Mouse (Mus musculus): ENCODE measurements around the gene Nudt14. TPM values are rescaled to one million over a fixed set of nuclear protein-coding genes. Genes with fewer than 3 reads are reported as not detected.

Gene Nudt14
- 10 to 100 TPM; 12.5 to 16.7 TPM for total RNA-seq (2021)

GRCm38 (mm10) chr12:112941776-112942713 lies at the start of gene Nudt14:
Gene Nudt14 (minus strand): TSS chr12:112942124.
- intact Hi-C loops (cut with DNase I): no loop called here
- peak; percentile 68 for DNase-seq

GRCm38 (mm10) chr12:112991444-112991843 lies 49.5 kb upstream of the Nudt14 start:
- DNase-seq: no peak
- intact Hi-C loops (cut with DNase I): no loop called here

- intact Hi-C loops (cut with DNase I): no loop called here
- no peak for DNase-seq
These were observed 48.9 kb upstream of the Nudt14 start for GRCm38 (mm10) chr12:112990706-112991405.

DNA sequence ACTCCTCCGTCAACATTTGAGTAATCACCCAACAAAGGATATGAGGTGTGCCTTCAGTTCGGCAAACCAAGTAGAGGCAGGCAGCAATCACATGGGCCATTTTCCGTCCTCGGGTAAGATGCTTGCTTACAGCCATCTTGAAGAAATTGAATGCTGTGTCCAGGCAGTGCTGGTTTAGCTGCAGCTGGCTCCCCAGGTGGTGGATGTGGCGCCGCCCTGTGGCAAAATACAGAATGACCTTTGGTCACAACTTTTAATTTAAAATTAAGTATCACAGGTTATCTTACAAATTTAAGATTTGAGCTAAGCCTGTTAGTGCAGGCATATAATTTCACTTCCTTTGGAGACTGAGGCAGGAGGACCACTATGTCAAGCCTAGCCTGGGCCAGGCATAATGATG lies 46.0 kb upstream of the Nudt14 start:
- intact Hi-C loops (cut with DNase I): no loop called here
- no peak for DNase-seq

GRCm38 (mm10) chr12:112985346-112985745 lies 43.4 kb upstream of the Nudt14 start:
- intact Hi-C loops (cut with DNase I): no loop called here
- no peak for DNase-seq

DNA sequence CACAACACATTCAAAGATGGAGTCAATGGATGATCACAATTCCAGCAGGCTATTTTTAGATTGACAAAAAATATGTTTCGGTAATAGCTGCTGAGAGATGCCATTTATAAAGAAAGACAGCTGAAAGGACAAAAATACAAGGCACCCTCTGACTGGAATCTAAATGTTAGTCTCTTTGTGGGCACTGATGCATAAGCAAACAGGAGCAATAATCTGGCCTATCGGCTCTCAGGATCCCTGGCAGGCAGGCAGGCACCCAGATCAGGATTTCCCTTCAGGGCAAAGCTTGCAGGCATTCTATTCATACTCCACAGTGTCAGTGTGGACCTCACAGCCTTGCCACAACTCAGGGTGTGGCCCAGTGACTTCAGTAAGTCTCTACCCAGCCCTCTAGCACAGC lies 40.1 kb upstream of the Nudt14 start:
- intact Hi-C loops (cut with DNase I): no loop called here
- DNase-seq: no peak

DNA sequence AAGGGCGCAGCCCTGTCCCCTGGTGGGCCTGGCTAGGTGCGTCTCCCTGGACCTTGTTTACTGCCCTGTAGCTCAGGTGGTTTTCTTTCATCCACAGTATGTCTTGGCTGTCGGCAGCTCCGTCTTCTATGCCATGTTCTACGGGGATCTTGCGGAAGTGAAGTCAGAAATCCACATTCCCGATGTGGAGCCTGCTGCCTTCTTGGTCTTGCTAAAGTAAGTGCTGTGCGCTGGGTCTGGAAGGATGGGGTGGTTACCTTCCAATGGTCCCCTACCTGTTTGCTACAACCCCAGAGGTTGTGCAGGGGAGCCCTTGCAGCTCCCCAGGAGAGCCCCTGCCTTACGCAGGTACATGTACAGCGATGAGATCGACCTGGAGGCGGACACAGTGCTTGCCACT lies 35.2 kb upstream of the Nudt14 start:
- intact Hi-C loops (cut with DNase I): no loop called here
- no peak for DNase-seq

DNA sequence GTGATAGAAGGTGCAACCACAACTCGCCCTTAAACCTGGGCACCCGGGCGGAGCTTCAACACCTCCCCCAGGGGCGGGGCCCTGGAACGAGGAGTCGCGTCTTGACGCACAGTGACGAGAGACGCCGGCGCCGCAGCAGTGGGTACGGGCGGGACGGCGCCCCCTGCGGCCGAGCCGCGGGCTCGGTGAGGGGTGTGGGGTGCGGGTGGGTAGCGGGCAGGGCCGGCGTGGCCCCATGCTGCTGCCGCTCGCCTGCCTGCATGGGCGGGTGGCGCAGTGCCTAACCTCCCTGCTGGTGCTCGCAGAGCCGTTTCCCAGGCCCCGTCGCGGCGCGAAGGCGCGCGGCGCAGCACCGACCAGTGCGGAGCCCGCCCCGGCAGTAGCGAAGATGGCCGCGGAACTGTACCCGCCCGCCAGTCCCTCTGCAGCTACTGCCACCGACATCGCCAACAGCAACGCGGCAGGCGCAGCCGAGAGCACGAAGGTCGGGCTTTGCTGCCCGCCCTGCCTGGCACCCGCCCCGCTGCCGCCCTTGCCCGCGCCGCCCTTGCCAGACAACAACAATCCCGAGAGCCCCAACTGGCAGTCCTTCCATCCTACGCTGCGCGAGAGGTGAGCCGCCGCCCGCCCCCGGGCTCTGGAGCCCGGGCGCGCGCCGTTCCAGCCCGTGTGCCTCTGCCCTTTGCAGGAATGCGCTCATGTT lies 34.6 kb upstream of the Nudt14 start, which contains the start of gene Btbd6:
Gene Btbd6 (plus strand): TSS at position 112 of the 703 bp plus-strand sequence.
- peak; percentile 90 for DNase-seq
- intact Hi-C loops (cut with DNase I): no loop called here

- intact Hi-C loops (cut with DNase I): no loop called here
- DNase-seq: no peak
These were observed 32.8 kb upstream of the Nudt14 start for GRCm38 (mm10) chr12:112974736-112975135.

DNA sequence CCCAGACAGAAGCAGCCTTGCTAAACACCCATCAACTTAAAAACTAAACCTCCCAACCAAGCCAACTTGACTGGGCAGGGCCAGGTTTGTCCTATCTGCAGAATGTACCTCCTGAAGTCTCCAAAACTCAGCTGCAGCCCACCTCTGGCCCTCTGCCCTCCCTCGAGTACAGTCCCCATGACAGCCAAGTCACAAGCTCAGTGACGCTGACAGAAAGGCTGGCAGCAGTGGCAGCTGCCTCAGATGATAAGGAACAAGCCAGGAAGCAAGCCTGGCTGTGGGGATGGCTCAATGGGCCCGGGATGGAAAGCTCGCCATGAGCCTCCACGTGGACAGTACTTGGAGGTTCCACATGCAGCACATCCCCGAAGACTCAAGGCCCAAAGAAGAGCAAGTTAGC lies 27.7 kb upstream of the Nudt14 start:
- DNase-seq: no peak
- intact Hi-C loops (cut with DNase I): no loop called here

- intact Hi-C loops (cut with DNase I): no loop called here
These were observed 27.0 kb upstream of the Nudt14 start for GRCm38 (mm10) chr12:112968943-112969342.

GRCm38 (mm10) chr12:112965783-112966182 lies 23.9 kb upstream of the Nudt14 start:
- no peak for DNase-seq
- intact Hi-C loops (cut with DNase I): no loop called here

More at GRCm38 (mm10) chr12:112968943-112969342, 27.0 kb upstream of the Nudt14 start:
- DNase-seq: no peak

- no peak for DNase-seq
- intact Hi-C loops (cut with DNase I): no loop called here
These were observed 19.9 kb upstream of the Nudt14 start for GRCm38 (mm10) chr12:112961872-112962271.

- peak; percentile 72 for DNase-seq
- intact Hi-C loops (cut with DNase I): no loop called here
These were observed 19.5 kb upstream of the Nudt14 start for GRCm38 (mm10) chr12:112961428-112961827.

DNA sequence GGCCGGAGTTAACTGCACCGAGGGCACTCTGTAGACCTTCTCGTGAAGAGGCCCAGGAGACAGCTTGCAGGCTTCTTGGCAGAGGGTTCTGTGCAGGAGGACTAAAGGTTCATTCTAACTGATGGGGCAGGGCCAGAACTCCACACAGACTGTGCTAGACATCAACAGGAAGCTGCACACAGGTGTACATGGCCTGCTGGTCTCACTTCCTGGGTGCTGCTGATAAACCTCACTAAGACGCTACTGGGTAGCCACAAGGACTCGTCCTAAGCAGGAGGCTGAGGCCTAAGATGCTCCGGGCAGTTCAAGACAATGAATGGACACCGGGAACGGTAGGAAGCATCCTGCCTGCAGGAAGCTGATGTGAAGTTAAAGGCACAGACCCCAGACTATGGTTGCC lies 17.5 kb upstream of the Nudt14 start:
- intact Hi-C loops (cut with DNase I): no loop called here
- no peak for DNase-seq

- intact Hi-C loops (cut with DNase I): no loop called here
- DNase-seq: peak; percentile 48
These were observed 16.4 kb upstream of the Nudt14 start for GRCm38 (mm10) chr12:112958303-112958702.

DNA sequence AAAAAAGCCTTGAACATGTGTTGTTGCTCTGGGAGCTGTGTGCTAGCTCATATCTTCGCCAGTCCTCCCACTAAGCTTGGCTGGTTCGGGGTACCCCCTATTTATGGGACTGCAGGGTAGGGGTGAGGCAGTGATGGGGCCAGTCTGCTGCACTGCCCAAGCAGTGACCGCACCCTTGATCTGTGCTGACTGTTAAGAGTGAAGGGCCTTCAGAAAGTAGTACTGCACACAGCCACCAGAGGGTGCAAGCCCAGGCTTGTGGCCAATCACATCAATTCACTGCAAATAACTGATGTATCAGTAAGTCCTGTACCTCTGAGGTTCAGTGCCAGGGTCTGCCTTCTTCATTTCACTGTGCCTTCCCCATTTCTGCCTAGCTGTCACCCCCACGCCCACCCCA lies 13.9 kb upstream of the Nudt14 start:
- peak; percentile 79 for DNase-seq

DNA sequence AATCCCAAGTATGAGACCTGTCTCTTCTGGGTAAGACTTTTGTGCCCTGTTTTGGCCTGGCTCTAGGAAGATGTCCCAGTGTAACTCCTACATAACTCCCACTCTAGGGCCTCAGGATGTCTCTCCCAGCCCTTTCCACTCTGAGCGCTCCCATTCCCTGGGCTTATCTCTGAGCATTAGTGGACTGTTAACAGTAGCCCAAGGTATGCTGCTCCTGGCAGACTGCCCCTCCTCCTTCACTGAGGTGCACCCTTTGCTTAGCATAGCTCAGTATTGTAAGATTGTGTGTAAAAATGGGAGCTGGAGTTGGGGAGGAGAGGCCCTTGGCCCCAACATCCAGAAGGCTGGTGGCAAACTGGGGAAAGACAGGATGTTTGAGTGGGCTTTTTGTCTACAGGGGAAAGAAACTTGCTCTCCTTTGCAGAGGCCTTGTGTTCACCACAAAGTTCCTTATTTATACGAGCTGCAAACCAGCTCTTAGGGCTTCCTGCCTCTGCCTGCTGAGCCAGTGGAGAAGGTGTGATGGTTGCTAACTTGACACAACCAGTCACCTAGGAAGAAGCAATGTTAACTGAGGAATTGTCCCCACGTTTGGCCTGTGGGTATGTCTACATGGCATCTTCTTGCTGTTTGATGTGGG lies 11.1 kb upstream of the Nudt14 start:
- no peak for DNase-seq
- intact Hi-C loops (cut with DNase I): no loop called here

More for the DNA sequence above, 13.9 kb upstream of the Nudt14 start:
- intact Hi-C loops (cut with DNase I): no loop called here

- DNase-seq: no peak
- intact Hi-C loops (cut with DNase I): no loop called here
These were observed 10.5 kb upstream of the Nudt14 start for GRCm38 (mm10) chr12:112952433-112952832.

DNA sequence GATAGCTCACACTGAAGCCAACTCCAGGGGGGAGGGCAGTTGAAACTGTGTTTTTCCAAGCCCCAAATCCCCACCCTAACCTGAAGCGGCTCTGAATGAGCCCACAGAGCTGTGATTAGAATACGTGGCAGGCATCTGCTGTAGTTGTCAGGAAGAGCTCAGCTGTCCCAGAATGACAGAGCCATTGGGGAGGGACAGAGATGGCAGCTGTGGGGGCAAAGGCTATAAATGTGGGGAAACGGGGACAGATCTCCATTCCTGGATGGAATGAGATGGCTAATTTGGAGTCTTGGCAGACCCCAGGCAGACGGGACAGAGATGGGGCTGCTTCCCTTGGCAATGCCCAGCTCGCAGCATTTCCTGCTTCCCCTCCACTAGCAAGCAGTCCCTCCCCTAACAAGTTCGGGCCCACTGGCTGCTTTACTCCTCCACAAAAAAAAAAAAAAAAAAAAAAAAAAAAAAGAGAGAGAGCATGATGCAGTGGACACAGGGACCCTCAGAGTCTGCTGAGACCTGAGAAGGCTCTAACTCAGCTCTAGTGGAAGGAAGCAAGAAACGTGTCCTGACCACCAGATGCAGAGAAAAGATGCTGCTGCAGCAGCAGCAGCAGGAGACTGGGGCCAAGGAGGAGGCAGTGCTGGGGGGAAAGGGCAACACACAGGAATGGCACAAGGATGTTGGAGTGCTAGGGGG lies 9.4 kb upstream of the Nudt14 start:
- no peak for DNase-seq

More for the DNA sequence above, 9.4 kb upstream of the Nudt14 start:
- intact Hi-C loops (cut with DNase I): no loop called here
